Mouse (Mus musculus) erythroblast, embryonic 14.5 days (primary cell): Measurements from ENCODE around the gene Chic2.

ENCODE experiments used
- GATA1 ChIP-seq: IDR thresholded peaks from 2 replicates; pipeline ENCODE4 v1.6.1; 2012; ENCODE audit warnings: low read length, inconsistent platforms, mixed read lengths
- TAL1 ChIP-seq: IDR thresholded peaks from 3 replicates; pipeline ENCODE4 v1.6.1; 2012; ENCODE audit warnings: low read length, inconsistent platforms, mixed read lengths

GRCm38 (mm10) chr5:74971418-74971817 lies 73.2 kb downstream of the Chic2 start:
- TF ChIP-seq TAL1 (no peak), GATA1 (no peak)
